Mouse (Mus musculus) bone marrow macrophage, adult 2 months (primary cell): ENCODE results near the gene Serpinb6c.

Experiments
- CTCF ChIP-seq: IDR thresholded peaks from 2 replicates; pipeline ENCODE4 v1.5.1; 2012; ENCODE audit warnings: low read depth, mild to moderate bottlenecking, low read length, moderate library complexity
- POLR2A ChIP-seq: IDR thresholded peaks from 2 replicates; pipeline ENCODE4 v1.6.1; 2012; ENCODE audit warnings: mild to moderate bottlenecking, low read depth, low read length, borderline replicate concordance

GRCm38 (mm10) chr13:33830751-33831150 lies 74.8 kb downstream of the Serpinb6c start:
- no peak for TF ChIP-seq POLR2A
- no peak for TF ChIP-seq CTCF
